Mouse (Mus musculus) neural tube, embryonic 15.5 days (tissue): ENCODE measurements around the gene 2210010C04Rik. TPM values are rescaled to one million over a fixed set of nuclear protein-coding genes. Genes with fewer than 3 reads are reported as not detected.

Source experiments
- ATAC-seq: fragments of 200-750 bp; cut with Nextera tagmentation; 2 replicates; pipeline ENCODE4 v1.8.0; 2017; ENCODE audit warnings: mild to moderate bottlenecking, moderate TSS enrichment, moderate library complexity; ENCODE audit not compliant: low FRiP score
- H3K27ac ChIP-seq: fragments of 300-500 bp; sonication (generic); replicated peaks from 2 replicates; pipeline ENCODE4 v1.5.1; 2015; ENCODE audit warnings: mild to moderate bottlenecking, inconsistent platforms
- H3K27me3 ChIP-seq: fragments of 300-500 bp; sonication (generic); replicated peaks from 2 replicates; pipeline ENCODE4 v1.6.1; 2015; ENCODE audit warnings: inconsistent platforms
- H3K36me3 ChIP-seq: fragments of 300-500 bp; sonication (generic); 2 replicates; pipeline ENCODE4 v1.6.1; 2015; ENCODE audit warnings: inconsistent platforms
- H3K4me1 ChIP-seq: fragments of 300-500 bp; sonication (generic); 2 replicates; pipeline ENCODE4 v1.6.1; 2015; ENCODE audit warnings: inconsistent platforms
- H3K4me2 ChIP-seq: fragments of 300-500 bp; sonication (generic); 2 replicates; pipeline ENCODE4 v1.6.1; 2015; ENCODE audit warnings: inconsistent platforms, mild to moderate bottlenecking, moderate library complexity
- H3K4me3 ChIP-seq: fragments of 300-500 bp; sonication (generic); replicated peaks from 2 replicates; pipeline ENCODE4 v1.5.1; 2015; ENCODE audit warnings: mild to moderate bottlenecking, inconsistent platforms
- H3K9ac ChIP-seq: fragments of 300-500 bp; sonication (generic); replicated peaks from 2 replicates; pipeline ENCODE4 v1.6.1; 2015; ENCODE audit warnings: mild to moderate bottlenecking, inconsistent platforms
- H3K9me3 ChIP-seq: fragments of 300-500 bp; sonication (generic); replicated peaks from 2 replicates; pipeline ENCODE4 v1.6.1; 2016; ENCODE audit warnings: inconsistent platforms
- WGBS: fragments of 180-500 bp; shearing (Covaris S2); methylation state at CpG from one replicate; pipeline ENCODE4 v1.1.7; 2015; ENCODE audit warnings: mixed read lengths; 5-methylcytosine and 5-hydroxymethylcytosine counted together
- polyA plus RNA-seq: library from polyadenylated mRNA; unstranded; fragments of >200 nt; fragmentation: Nextera tagmentation; extraction: Ambion mirVana; gene quantifications from 2 replicates; pipeline ENCODE4 v1.2.1, GENCODE M21; 2015

2210010C04Rik gene
- polyA plus RNA-seq, 1 experiment from 2014 or later: not detected

DNA sequence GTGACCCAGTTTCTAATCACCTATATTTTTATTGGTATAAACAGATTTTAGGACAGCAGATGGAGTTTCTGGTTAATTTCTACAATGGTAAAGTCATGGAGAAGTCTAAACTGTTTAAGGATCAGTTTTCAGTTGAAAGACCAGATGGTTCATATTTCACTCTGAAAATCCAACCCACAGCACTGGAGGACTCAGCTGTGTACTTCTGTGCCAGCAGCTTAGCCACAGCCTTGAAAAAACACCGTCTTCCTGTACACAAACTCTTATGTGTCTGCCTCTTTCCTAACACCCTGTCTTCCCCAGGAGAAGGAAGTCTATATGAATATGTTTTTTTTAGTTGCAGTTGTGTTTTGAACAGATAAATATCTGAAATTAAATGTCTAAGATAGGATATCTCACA, 13.3 kb upstream of the 2210010C04Rik start:
- Histone ChIP-seq H3K4me2 (no peak overlapping the region), H3K9me3 (no peaks in the 10 kb centered on the region), H3K4me3 (no peak overlapping the region), H3K36me3 (no peaks in the 10 kb centered on the region), H3K9ac (no peak overlapping the region), H3K27me3 (no peaks in the 10 kb centered on the region), H3K27ac (no peak overlapping the region), H3K4me1 (no peaks in the 10 kb centered on the region)
- ATAC-seq: no peak
- 80% methylated on average over 1 of the region's 1 CpGs for WGBS

DNA sequence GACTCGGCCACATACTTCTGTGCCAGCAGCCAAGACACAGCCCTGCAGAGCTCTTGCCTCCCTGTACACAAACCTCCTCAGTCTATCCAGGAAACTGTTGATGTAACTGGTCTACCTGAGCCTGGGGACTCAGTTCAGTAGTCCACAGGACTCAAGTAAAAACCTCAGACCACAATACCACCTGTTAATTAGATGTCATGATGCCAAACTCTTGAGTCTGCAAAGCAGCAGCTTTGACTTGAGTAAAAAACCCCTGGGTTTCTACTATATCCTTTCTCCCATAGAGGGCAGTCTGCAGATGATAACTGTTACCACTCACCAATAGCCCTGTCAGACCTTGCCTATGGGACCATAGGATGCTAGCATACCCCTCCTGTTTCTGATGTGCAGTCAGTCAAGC, 12.7 kb upstream of the 2210010C04Rik start:
- Histone ChIP-seq H3K4me3 (no peak overlapping the region), H3K36me3 (no peaks in the 10 kb centered on the region), H3K4me2 (no peak overlapping the region), H3K27ac (no peak overlapping the region), H3K27me3 (no peaks in the 10 kb centered on the region), H3K9me3 (no peaks in the 10 kb centered on the region), H3K4me1 (no peaks in the 10 kb centered on the region), H3K9ac (no peak overlapping the region)
- no peak for ATAC-seq
- WGBS: 86% methylated on average over 1 of the region's 1 CpGs

DNA sequence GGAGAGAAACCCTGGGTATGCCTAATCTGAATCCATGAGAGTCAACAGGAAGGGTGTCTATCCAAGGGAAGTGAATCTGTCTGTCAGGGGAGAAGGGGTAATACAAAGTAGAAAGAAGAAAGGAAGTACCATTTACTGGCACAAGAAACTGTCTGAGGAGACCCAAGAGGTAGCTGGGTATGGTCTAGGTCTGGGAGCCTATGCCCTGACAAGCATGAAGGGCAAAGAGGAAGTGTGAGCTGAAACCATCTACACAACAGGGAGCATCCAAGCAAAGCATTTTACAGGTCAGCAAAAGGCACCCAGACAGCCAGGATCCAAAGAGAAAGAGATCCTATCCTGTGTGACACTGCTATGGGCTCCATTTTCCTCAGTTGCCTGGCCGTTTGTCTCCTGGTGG, 11.9 kb upstream of the 2210010C04Rik start:
- H3K9ac ChIP-seq: no peak overlapping the region
- no peak overlapping the region for H3K4me3 ChIP-seq
- H3K4me2 ChIP-seq: no peak overlapping the region
- no peaks in the 10 kb centered on the region for H3K36me3 ChIP-seq
- WGBS: 85% methylated on average over 1 of the region's 1 CpGs
- H3K9me3 ChIP-seq: no peaks in the 10 kb centered on the region
- H3K4me1 ChIP-seq: no peaks in the 10 kb centered on the region
- H3K27ac ChIP-seq: no peak overlapping the region
- H3K27me3 ChIP-seq: no peaks in the 10 kb centered on the region
- ATAC-seq: no peak

DNA sequence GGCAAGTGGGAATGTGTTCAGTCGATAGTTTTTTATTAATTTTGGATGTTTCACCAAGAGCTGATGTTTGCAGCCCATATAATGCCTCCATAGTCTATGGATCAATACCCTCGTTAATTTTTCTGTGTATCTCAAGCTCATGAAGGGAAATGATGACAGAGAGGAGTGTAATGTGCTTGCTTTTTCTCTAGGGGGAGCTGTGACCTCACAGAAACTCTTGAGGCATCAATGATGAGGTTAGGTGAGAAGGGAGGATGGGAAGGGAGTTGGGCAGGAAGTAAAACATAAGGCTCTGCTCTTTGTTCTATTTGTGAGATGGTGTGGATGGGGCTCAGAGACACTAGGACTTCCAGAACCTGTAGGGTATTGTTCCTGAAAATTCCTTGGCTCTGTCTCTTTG, 11.2 kb upstream of the 2210010C04Rik start:
- H3K4me2 ChIP-seq: no peak overlapping the region
- H3K27me3 ChIP-seq: no peaks in the 10 kb centered on the region
- WGBS: 65% methylated on average over 2 of the region's 2 CpGs
- no peaks in the 10 kb centered on the region for H3K4me1 ChIP-seq
- ATAC-seq: no peak
- no peak overlapping the region for H3K4me3 ChIP-seq
- H3K36me3 ChIP-seq: no peaks in the 10 kb centered on the region
- H3K9ac ChIP-seq: no peak overlapping the region
- no peaks in the 10 kb centered on the region for H3K9me3 ChIP-seq
- H3K27ac ChIP-seq: no peak overlapping the region

DNA sequence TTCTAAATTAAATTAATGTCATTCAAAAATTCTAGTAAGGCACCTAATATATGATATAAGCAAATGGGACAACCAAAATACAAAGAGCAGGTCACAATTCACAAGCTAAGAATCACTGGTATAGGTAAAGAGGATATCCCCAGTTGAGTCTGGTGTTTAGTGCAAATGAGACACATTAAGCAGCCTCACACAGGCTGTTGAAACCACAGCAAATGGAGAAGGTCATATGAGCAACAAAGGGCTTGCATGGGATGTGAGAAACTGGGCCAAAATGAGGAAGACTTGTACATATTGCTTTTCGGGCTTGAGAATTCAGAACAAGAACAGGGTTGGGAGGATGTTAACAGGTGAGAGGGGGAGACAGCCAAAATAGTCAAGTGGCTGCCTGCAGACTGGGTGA, 9.4 kb upstream of the 2210010C04Rik start:
- Histone ChIP-seq H3K27ac (no peak overlapping the region), H3K4me1 (no peaks in the 10 kb centered on the region), H3K9ac (no peak overlapping the region), H3K9me3 (no peaks in the 10 kb centered on the region), H3K4me3 (no peak overlapping the region), H3K27me3 (no peaks in the 10 kb centered on the region), H3K4me2 (no peak overlapping the region), H3K36me3 (no peaks in the 10 kb centered on the region)
- ATAC-seq: no peak
- WGBS: 91% methylated on average over 1 of the region's 1 CpGs

DNA sequence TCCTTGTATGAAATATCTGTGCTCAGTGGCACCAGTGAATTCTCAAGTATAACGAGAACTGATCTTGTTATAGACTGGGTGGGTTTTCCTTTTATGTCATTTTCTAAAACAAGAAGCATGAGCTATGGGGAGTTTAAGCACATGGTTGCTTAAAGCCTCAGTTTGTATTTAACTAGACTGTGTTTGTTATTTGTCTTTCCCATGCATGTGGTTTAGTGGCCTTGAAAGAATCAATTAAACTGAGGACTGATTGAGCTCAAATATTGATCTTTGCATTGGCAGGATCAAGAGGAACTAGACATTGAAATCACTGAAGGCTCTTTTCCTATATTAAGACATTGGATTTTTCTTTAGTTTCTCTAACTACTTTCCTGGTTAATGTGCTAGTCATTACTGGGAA, 9.0 kb upstream of the 2210010C04Rik start:
- Histone ChIP-seq H3K9ac (no peak overlapping the region), H3K27ac (no peak overlapping the region), H3K4me3 (no peak overlapping the region), H3K27me3 (no peaks in the 10 kb centered on the region), H3K4me1 (no peaks in the 10 kb centered on the region), H3K9me3 (no peaks in the 10 kb centered on the region), H3K36me3 (no peaks in the 10 kb centered on the region), H3K4me2 (no peak overlapping the region)
- 86% methylated on average over 1 of the region's 1 CpGs for WGBS
- ATAC-seq: no peak

DNA sequence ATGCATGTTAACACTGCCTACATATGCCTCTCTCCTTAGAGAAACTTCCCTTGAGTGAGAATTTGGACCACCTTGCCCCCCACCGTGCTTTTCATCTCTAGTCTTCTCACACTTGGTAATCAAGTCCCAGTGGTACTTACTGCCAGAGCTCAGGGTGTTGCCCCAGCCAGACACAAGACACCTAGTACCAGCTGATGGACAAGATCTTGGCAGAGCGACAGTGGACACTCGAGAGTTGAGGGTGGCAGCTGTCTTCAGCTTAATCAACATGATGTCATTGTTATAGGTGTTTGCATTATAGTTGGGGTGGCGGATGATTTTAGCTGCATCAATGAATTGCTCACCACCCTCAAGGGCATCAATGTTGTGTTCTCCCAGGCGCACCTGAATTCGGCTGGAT, 2.5 kb downstream of the 2210010C04Rik start:
- Histone ChIP-seq H3K27me3 (no peaks in the 10 kb centered on the region), H3K4me3 (no peak overlapping the region), H3K4me2 (no peak overlapping the region), H3K27ac (no peak overlapping the region), H3K36me3 (no peaks in the 10 kb centered on the region), H3K4me1 (no peaks in the 10 kb centered on the region), H3K9me3 (no peaks in the 10 kb centered on the region), H3K9ac (no peak overlapping the region)
- no peak for ATAC-seq
- 89% methylated on average over 6 of the region's 6 CpGs for WGBS

DNA sequence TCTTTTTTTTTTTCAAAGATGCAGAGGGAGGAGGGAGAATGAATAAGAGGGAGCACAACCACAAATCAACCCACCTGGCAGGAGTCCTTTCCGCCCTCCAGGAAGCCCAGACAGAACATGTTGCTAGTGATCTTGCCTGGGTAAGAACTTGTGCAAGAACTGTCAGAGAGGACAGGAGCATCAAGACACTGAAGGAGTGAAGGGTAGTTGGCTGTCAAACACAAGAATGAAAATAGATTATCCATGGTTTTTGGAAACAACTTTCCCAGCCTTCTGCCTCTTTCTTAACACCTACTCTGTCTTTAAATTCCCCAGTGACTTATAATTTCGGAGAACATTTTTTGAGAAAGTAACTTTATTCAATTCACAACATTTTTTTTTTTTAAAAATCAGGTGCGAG, 3.1 kb downstream of the 2210010C04Rik start:
- WGBS: 85% methylated on average over 3 of the region's 3 CpGs

DNA sequence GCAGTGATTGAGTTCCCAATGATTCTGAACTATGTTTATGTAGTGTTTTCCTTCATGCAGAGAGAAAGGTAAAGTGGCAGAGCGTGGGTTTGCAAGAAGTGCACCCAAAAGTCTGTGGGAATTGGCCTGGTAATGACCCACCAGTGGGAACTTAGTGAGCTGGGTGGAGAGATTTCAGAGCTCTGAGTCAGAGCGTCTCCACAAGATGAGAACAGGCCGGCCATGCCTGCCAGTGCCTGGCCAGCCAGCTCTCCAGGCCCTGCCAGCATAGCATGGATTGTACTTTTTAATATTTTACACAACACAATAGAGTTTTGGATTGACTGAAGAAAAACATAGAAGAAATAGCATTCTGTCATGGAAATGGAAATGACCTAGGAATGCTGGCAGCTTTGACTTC, 4.5 kb downstream of the 2210010C04Rik start:
- H3K4me2 ChIP-seq: no peak overlapping the region
- 91% methylated on average over 3 of the region's 3 CpGs for WGBS

More for the DNA sequence above, 3.1 kb downstream of the 2210010C04Rik start:
- H3K4me2 ChIP-seq: no peak overlapping the region
- no peaks in the 10 kb centered on the region for H3K4me1 ChIP-seq
- H3K27me3 ChIP-seq: no peaks in the 10 kb centered on the region
- no peak for ATAC-seq
- no peak overlapping the region for H3K9ac ChIP-seq
- H3K27ac ChIP-seq: no peak overlapping the region
- H3K4me3 ChIP-seq: no peak overlapping the region
- H3K9me3 ChIP-seq: no peaks in the 10 kb centered on the region
- H3K36me3 ChIP-seq: no peaks in the 10 kb centered on the region

DNA sequence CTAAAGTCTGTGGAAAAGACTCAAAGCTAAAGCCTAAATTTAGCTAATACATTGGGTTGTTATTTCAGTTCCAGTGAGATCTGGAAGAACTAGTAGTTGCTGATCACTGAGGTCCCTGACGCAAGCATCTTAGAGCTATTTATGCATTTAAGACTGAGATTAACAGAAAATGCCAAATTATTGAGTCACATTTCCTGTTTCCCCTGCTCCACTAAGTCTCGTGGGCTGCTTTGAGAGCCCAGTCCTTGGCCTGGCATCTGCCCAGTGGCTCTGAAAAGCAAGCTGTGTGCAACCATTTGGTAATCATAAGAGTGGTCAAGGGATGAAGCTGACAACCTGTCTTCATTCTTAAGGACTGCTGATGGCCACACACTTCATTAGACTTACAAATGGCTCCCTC, 8.3 kb downstream of the 2210010C04Rik start:
- no peaks in the 10 kb centered on the region for H3K9me3 ChIP-seq
- H3K36me3 ChIP-seq: no peaks in the 10 kb centered on the region
- no peaks in the 10 kb centered on the region for H3K4me1 ChIP-seq
- H3K4me3 ChIP-seq: no peak overlapping the region
- H3K27ac ChIP-seq: no peak overlapping the region
- WGBS: 44% methylated on average over 2 of the region's 2 CpGs
- H3K4me2 ChIP-seq: no peak overlapping the region
- H3K9ac ChIP-seq: no peak overlapping the region
- no peak for ATAC-seq
- H3K27me3 ChIP-seq: no peaks in the 10 kb centered on the region

More for the DNA sequence above, 4.5 kb downstream of the 2210010C04Rik start:
- H3K36me3 ChIP-seq: no peaks in the 10 kb centered on the region
- no peak for ATAC-seq
- H3K4me3 ChIP-seq: no peak overlapping the region
- no peaks in the 10 kb centered on the region for H3K4me1 ChIP-seq
- no peak overlapping the region for H3K9ac ChIP-seq
- no peaks in the 10 kb centered on the region for H3K9me3 ChIP-seq
- H3K27me3 ChIP-seq: no peaks in the 10 kb centered on the region
- H3K27ac ChIP-seq: no peak overlapping the region

DNA sequence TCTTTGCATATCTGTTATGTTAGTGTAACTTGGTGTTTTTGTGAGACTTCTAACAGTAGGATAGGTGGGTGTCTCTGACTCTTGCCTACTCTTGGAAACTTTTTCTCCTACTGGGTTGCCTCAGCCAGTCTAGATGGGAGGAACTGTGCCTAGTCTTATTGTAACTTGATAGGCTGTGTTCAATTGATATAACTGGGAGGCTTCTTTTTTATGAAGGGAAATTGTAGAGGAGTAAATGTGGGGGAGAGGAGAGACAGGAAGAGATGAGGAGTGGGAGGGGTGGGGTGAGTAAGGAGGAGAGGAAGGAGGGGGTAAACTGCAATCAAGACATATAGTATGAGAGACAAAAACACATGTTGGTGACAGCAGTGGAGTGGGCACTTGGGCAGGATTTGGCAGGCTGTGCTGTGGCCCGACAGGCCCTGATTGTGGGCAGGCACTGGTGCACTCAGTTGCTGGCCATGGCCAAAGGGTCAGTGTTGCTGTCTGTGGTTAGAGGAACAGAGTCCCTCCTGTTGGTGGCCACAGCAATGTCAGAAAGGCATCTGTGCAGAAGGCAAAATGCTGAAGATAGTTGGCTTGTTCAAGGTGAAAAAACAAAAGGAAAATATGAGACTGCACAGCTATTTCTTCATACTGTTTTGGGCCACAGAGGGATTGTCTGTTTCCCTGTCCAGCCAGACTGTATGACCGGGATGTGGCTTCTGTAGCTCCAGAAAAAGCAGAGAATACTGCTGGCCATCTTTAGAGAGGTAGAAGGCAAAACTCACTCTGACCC, 9.2 kb downstream of the 2210010C04Rik start:
- no peaks in the 10 kb centered on the region for H3K36me3 ChIP-seq
- H3K4me1 ChIP-seq: no peaks in the 10 kb centered on the region
- H3K4me3 ChIP-seq: no peak overlapping the region
- H3K27me3 ChIP-seq: no peaks in the 10 kb centered on the region
- no peak for ATAC-seq
- no peak overlapping the region for H3K27ac ChIP-seq
- 68% methylated on average over 2 of the region's 2 CpGs for WGBS
- H3K9me3 ChIP-seq: no peaks in the 10 kb centered on the region
- H3K9ac ChIP-seq: no peak overlapping the region
- no peak overlapping the region for H3K4me2 ChIP-seq

DNA sequence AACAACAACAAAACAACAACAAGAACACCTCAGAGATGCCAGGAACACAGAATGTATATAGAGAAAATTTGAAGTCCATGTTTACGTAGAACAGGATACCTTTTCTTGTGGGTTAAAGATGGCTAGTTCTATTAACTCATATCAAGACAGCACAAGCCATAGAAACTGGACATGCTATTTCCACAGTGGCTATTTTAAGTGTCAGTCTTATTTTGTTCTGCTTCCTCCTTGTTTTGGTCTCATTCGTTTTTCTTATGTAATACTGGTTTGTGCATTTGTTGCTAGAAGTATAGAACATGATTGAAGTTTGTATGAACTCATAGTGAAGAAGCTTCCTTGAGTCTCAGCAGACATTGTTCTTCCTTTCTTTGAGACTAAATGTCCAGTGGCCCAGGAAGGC, 16.2 kb downstream of the 2210010C04Rik start:
- Histone ChIP-seq H3K36me3 (no peaks in the 10 kb centered on the region), H3K9me3 (no peaks in the 10 kb centered on the region), H3K4me3 (no peak overlapping the region), H3K27me3 (no peaks in the 10 kb centered on the region), H3K4me2 (no peak overlapping the region), H3K9ac (no peak overlapping the region), H3K4me1 (no peaks in the 10 kb centered on the region), H3K27ac (no peak overlapping the region)
- no peak for ATAC-seq
- 85% methylated on average over 2 of the region's 2 CpGs for WGBS
